Mouse (Mus musculus) right cerebral cortex, postnatal 14 days (tissue): ENCODE measurements around the gene Dab1.

Experiments used
- DNase-seq: peaks from one replicate; pipeline ENCODE4 v3.0.0; 2022

Dab1 gene

GRCm38 (mm10) chr4:104781441-104781840, 1162.3 kb downstream of the Dab1 start:
- DNase-seq: no peak

- no peak for DNase-seq
Measured at GRCm38 (mm10) chr4:104782346-104782745, 1163.2 kb downstream of the Dab1 start.

GRCm38 (mm10) chr4:104792111-104792510, 1173.0 kb downstream of the Dab1 start:
- DNase-seq: no peak
